Mouse (Mus musculus) heart, embryonic 10.5 days (tissue): Measurements from ENCODE around the gene Pphln1. TPM values are rescaled to one million over a fixed set of nuclear protein-coding genes. Genes with fewer than 3 reads are reported as not detected.

Source experiments
- DNase-seq: peaks from one replicate; pipeline ENCODE4 v3.0.0-alpha.2; 2017; ENCODE audit warnings: low spot score
- H3K27ac ChIP-seq: fragments of 300-500 bp; sonication (generic); 2 replicates; pipeline ENCODE4 v1.5.1; 2016; ENCODE audit warnings: mild to moderate bottlenecking
- H3K27me3 ChIP-seq: fragments of 300-500 bp; sonication (generic); 2 replicates; pipeline ENCODE4 v1.6.1; 2016; ENCODE audit warnings: mild to moderate bottlenecking; ENCODE audit not compliant: poor library complexity, insufficient read depth, severe bottlenecking
- H3K36me3 ChIP-seq: fragments of 300-500 bp; sonication (generic); 2 replicates; pipeline ENCODE4 v1.6.1; 2016; ENCODE audit warnings: mild to moderate bottlenecking, moderate library complexity
- H3K4me1 ChIP-seq: fragments of 300-500 bp; sonication (generic); 2 replicates; pipeline ENCODE4 v1.6.1; 2016; ENCODE audit warnings: mild to moderate bottlenecking
- H3K4me3 ChIP-seq: fragments of 300-500 bp; sonication (generic); 2 replicates; pipeline ENCODE4 v1.5.1; 2016; ENCODE audit warnings: mild to moderate bottlenecking, moderate library complexity
- H3K9me3 ChIP-seq: fragments of 300-500 bp; sonication (generic); 2 replicates; pipeline ENCODE4 v1.6.1; 2016; ENCODE audit warnings: mild to moderate bottlenecking, moderate library complexity
- WGBS: fragments of 180-500 bp; shearing (Covaris S2); methylation state at CpG from one replicate; pipeline ENCODE4 v1.1.7; 2016; 5-methylcytosine and 5-hydroxymethylcytosine counted together
- polyA plus RNA-seq: library from polyadenylated mRNA; unstranded; fragments of >200 nt; fragmentation: Nextera tagmentation; extraction: Ambion mirVana; gene quantifications from 2 replicates; pipeline ENCODE4 v1.2.1, GENCODE M21; 2016

The Pphln1 gene
- polyA plus RNA-seq, 1 experiment from 2014 or later, result 64.8 TPM

- DNase-seq, result no peak
- no peak overlapping the region for H3K4me3 ChIP-seq
- H3K27me3 ChIP-seq, result no peaks in the 10 kb centered on the region
- WGBS, result 62% methylated on average over 21 of the region's 21 CpGs
- H3K27ac ChIP-seq, result peak overlapping the region; percentile 63
- H3K9me3 ChIP-seq, result no peaks in the 10 kb centered on the region
- H3K36me3 ChIP-seq, result no peaks in the 10 kb centered on the region
- peaks cover 57% of the 10 kb centered on the region for H3K4me1 ChIP-seq
Observed at GRCm38 (mm10) chr15:93538551-93539205, 140.5 kb downstream of the Pphln1 start.

GRCm38 (mm10) chr15:93539415-93539814 lies 141.3 kb downstream of the Pphln1 start:
- H3K36me3 ChIP-seq, result no peaks in the 10 kb centered on the region
- H3K27ac ChIP-seq, result peak overlapping the region; percentile 43; the same call in 1 of the 2 replicates
- WGBS, result 10% methylated on average over 3 of the region's 3 CpGs
- H3K4me3 ChIP-seq, result peak overlapping the region; percentile 0; the same call in 1 of the 2 replicates
- H3K9me3 ChIP-seq, result no peaks in the 10 kb centered on the region
- DNase-seq, result no peak
- no peaks in the 10 kb centered on the region for H3K27me3 ChIP-seq
- peaks cover 51% of the 10 kb centered on the region for H3K4me1 ChIP-seq

Other genes starting within 250 kb of the Pphln1 start
- 14.3 and 17.2 TPM in 2 replicates for gene Gxylt1, start 123.2 kb upstream of the Pphln1 start, polyA plus RNA-seq
- gene Yaf2, start 61.4 kb upstream of the Pphln1 start, polyA plus RNA-seq, result 116 and 127 TPM in 2 replicates
- 128 and 145 TPM in 2 replicates for gene Zcrb1, start within 50 bp of the Pphln1 start, polyA plus RNA-seq
- gene Prickle1, start 197.5 kb downstream of the Pphln1 start, polyA plus RNA-seq, result 28.5 and 33.4 TPM in 2 replicates